ENCODE assay signal across 8 mouse cellular contexts in the genomic region with DNA sequence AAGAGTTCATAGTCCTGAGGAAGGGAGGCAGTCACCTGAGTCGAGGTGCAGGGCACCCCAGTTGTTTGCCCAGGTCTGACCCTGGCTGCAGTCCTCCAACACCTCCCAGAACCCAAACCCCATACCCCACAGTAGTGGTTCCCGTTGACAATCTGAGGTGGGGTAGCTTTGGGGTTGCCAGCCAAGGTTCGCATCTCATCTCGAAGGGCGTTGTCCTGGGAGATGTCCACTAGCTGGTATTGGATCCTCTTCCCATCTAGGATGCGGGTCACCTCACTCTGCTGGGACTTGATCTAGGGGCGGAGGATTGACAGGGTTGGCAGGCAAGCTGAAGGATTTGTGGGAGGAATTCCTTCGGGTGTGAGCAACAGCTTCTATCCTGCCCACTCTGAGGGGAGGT. TPM values are rescaled to one million over a fixed set of nuclear protein-coding genes. Genes with fewer than 3 reads are reported as not detected.
DNase-seq lines count a peak whose midpoint lies in the region; ATAC-seq and TF ChIP-seq lines count a peak whose summit lies in the region.

No protein-coding gene starts in this region.

- H3K9me3 ChIP-seq in embryonic facial prominence, embryonic 11.5 days (replicated peaks; ENCODE audit: control insufficient read depth, low read length) = no peaks in the 10 kb centered on the region
- H3K9me3 ChIP-seq in hindbrain, embryonic 16.5 days (ENCODE audit: control insufficient read depth, low read length) = no peaks in the 10 kb centered on the region
- no peaks in the 10 kb centered on the region for H3K9me3 ChIP-seq in midbrain, postnatal 0 days (ENCODE audit: low read length)

- TF ChIP-seq POLR2A in liver, adult 2 months (IDR thresholded peaks at IDR 0.05; ENCODE audit: extremely low read depth, insufficient read depth, low read length) = no peak

- peak overlapping the region; percentile 79; the same call in 1 of the 2 replicates for H3K4me3 ChIP-seq in liver, adult 2 months (ENCODE audit: insufficient read depth, low read depth, low read length)
- H3K4me3 ChIP-seq in embryonic facial prominence, embryonic 11.5 days (ENCODE audit: low read depth, low read length) = peak overlapping the region; percentile 82
- H3K4me3 ChIP-seq in hindbrain, embryonic 16.5 days (ENCODE audit: low read length) = peak overlapping the region; percentile 87
- peak overlapping the region; percentile 71 for H3K4me3 ChIP-seq in midbrain, postnatal 0 days (ENCODE audit: low read depth, low read length)

- H3K27ac ChIP-seq in liver, adult 2 months (replicated peaks; ENCODE audit: insufficient read depth, low read depth, low read length) = no peak overlapping the region
- H3K27ac ChIP-seq in embryonic facial prominence, embryonic 11.5 days (replicated peaks; ENCODE audit: low read depth, low read length) = no peak overlapping the region
- no peak overlapping the region for H3K27ac ChIP-seq in hindbrain, embryonic 16.5 days (ENCODE audit: low read depth, low read length)
- peak overlapping the region; percentile 73; the same call in 1 of the 2 replicates for H3K27ac ChIP-seq in midbrain, postnatal 0 days (ENCODE audit: low read depth, low read length)

- H3K4me1 ChIP-seq in liver, adult 2 months (ENCODE audit: control insufficient read depth, insufficient read depth, low read length) = peaks cover 3% of the 10 kb centered on the region; the same call in 1 of the 2 replicates
- peaks cover 5% of the 10 kb centered on the region; the same call in 1 of the 2 replicates for H3K4me1 ChIP-seq in embryonic facial prominence, embryonic 11.5 days (ENCODE audit: control insufficient read depth, insufficient read depth, low read length)
- H3K4me1 ChIP-seq in hindbrain, embryonic 16.5 days (ENCODE audit: control insufficient read depth, insufficient read depth, low read depth, low read length) = peaks cover 24% of the 10 kb centered on the region
- peaks cover 13% of the 10 kb centered on the region; the same call in 1 of the 2 replicates for H3K4me1 ChIP-seq in midbrain, postnatal 0 days (ENCODE audit: insufficient read depth, low read length)

- peak overlapping the region; percentile 81 for H3K9ac ChIP-seq in liver, adult 2 months (ENCODE audit: low read depth, low read length)
- peak overlapping the region; percentile 88 for H3K9ac ChIP-seq in embryonic facial prominence, embryonic 11.5 days (replicated peaks; ENCODE audit: low read length)
- peak overlapping the region; percentile 89 for H3K9ac ChIP-seq in hindbrain, embryonic 16.5 days (ENCODE audit: low read depth, low read length)
- H3K9ac ChIP-seq in midbrain, postnatal 0 days (replicated peaks; ENCODE audit: low read length, poor library complexity, severe bottlenecking) = peak overlapping the region; percentile 75

- H3K79me2 ChIP-seq in liver, adult 2 months (ENCODE audit: control insufficient read depth, insufficient read depth, low read length) = no peaks in the 10 kb centered on the region

- peak overlapping the region; percentile 89 for H3K4me2 ChIP-seq in embryonic facial prominence, embryonic 11.5 days (ENCODE audit: low read depth, low read length)
- H3K4me2 ChIP-seq in hindbrain, embryonic 16.5 days (ENCODE audit: low read length) = peak overlapping the region; percentile 92
- peak overlapping the region; percentile 77 for H3K4me2 ChIP-seq in midbrain, postnatal 0 days (ENCODE audit: low read depth, low read length, poor library complexity, severe bottlenecking)

- no peak for ATAC-seq in embryonic facial prominence, embryonic 11.5 days (replicated peaks; ENCODE audit: insufficient number of reproducible peaks, low FRiP score, low TSS enrichment, low read depth)
- no peak for ATAC-seq in hindbrain, embryonic 16.5 days
- ATAC-seq in midbrain, postnatal 0 days (ENCODE audit: low FRiP score) = no peak

- no peaks in the 10 kb centered on the region for H3K27me3 ChIP-seq in liver, adult 2 months (ENCODE audit: control insufficient read depth, insufficient read depth, low read length)
- no peaks in the 10 kb centered on the region for H3K27me3 ChIP-seq in embryonic facial prominence, embryonic 11.5 days (ENCODE audit: control insufficient read depth, insufficient read depth, low read length)
- no peaks in the 10 kb centered on the region for H3K27me3 ChIP-seq in hindbrain, embryonic 16.5 days (replicated peaks; ENCODE audit: control insufficient read depth, insufficient read depth, low read length)
- H3K27me3 ChIP-seq in midbrain, postnatal 0 days (ENCODE audit: insufficient read depth, low read length) = no peaks in the 10 kb centered on the region

- WGBS in liver, adult 2 months = 68% methylated on average over 8 of the region's 8 CpGs
- 65% methylated on average over 8 of the region's 8 CpGs for WGBS in embryonic facial prominence, embryonic 11.5 days
- 55% methylated on average over 8 of the region's 8 CpGs for WGBS in hindbrain, embryonic 16.5 days
- WGBS in midbrain, postnatal 0 days = 56% methylated on average over 8 of the region's 8 CpGs

- TF ChIP-seq CTCF in liver, adult 2 months (IDR thresholded peaks at IDR 0.05; ENCODE audit: low read depth, low read length) = no peak
- TF ChIP-seq CTCF in midbrain, postnatal 0 days (IDR thresholded peaks at IDR 0.05) = no peak

- no peak for DNase-seq in liver, adult 2 months (ENCODE audit: extremely low read depth, low read depth, low spot score)
- DNase-seq in liver = no peak
- DNase-seq in embryonic facial prominence, embryonic 11.5 days (ENCODE audit: low spot score) = no peak
- DNase-seq in midbrain, postnatal 0 days (ENCODE audit: low spot score) = no peak
- no peak for DNase-seq in layer of hippocampus, postnatal 14 days (ENCODE audit: low spot score in 2 of 2)
- no peak for DNase-seq in spleen, postnatal 14 days (ENCODE audit: low spot score in 2 of 2)
- DNase-seq in yolk sac, embryonic 10.5 days (ENCODE audit: low spot score) = no peak

- peaks cover 14% of the 10 kb centered on the region for H3K36me3 ChIP-seq in liver, adult 2 months (ENCODE audit: control insufficient read depth, insufficient read depth, low read length)
- peaks cover 3% of the 10 kb centered on the region; the same call in 1 of the 2 replicates for H3K36me3 ChIP-seq in embryonic facial prominence, embryonic 11.5 days (replicated peaks; ENCODE audit: control insufficient read depth, insufficient read depth, low read depth, low read length)
- H3K36me3 ChIP-seq in hindbrain, embryonic 16.5 days (ENCODE audit: control insufficient read depth, insufficient read depth, low read length) = no peaks in the 10 kb centered on the region
- peaks cover 9% of the 10 kb centered on the region for H3K36me3 ChIP-seq in midbrain, postnatal 0 days (ENCODE audit: insufficient read depth, low read length)

RNA-seq across cellular contexts. Expression of a gene that starts 0.8 kb away (rescaled TPM):
- total RNA-seq in liver, adult 2 months (2014; rRNA removed) = 6.0 and 10.3 TPM in 2 replicates
- 36.6 and 45.0 TPM in 2 replicates for polyA plus RNA-seq in liver, adult 2 months (2012; rRNA removed)
- 316 TPM in 2 replicates for polyA plus RNA-seq in embryonic facial prominence, embryonic 11.5 days (2014; fragmentation: Nextera tagmentation; extraction: Ambion mirVana)
- 467 and 509 TPM in 2 replicates for polyA plus RNA-seq in hindbrain, embryonic 16.5 days (2015; fragmentation: Nextera tagmentation; extraction: Ambion mirVana)
- total RNA-seq in midbrain, postnatal 0 days (2014; rRNA removed) = 162 and 224 TPM in 2 replicates
- polyA plus RNA-seq in midbrain, postnatal 0 days (2015; fragmentation: Nextera tagmentation; extraction: Ambion mirVana) = 565 and 583 TPM in 2 replicates
- total RNA-seq in layer of hippocampus, postnatal 14 days (2021) = 100 to 1,000 TPM; 271 to 295 TPM

RNA-seq across cellular contexts. Expression of a gene that starts 25.4 kb away (rescaled TPM):
- total RNA-seq in liver, adult 2 months (2014; rRNA removed) = 0.09 and 0.34 TPM in 2 replicates
- 0.66 and 1.2 TPM in 2 replicates for polyA plus RNA-seq in liver, adult 2 months (2012; rRNA removed)
- polyA plus RNA-seq in embryonic facial prominence, embryonic 11.5 days (2014; fragmentation: Nextera tagmentation; extraction: Ambion mirVana) = 5.7 and 6.0 TPM in 2 replicates
- polyA plus RNA-seq in hindbrain, embryonic 16.5 days (2015; fragmentation: Nextera tagmentation; extraction: Ambion mirVana) = 21.3 and 21.5 TPM in 2 replicates
- total RNA-seq in midbrain, postnatal 0 days (2014; rRNA removed) = 4.9 and 8.4 TPM in 2 replicates
- 11.2 and 13.7 TPM in 2 replicates for polyA plus RNA-seq in midbrain, postnatal 0 days (2015; fragmentation: Nextera tagmentation; extraction: Ambion mirVana)
- total RNA-seq in layer of hippocampus, postnatal 14 days (2021) = 10 to 100 TPM; 22.0 to 24.2 TPM

RNA-seq across cellular contexts. Expression of a gene that starts 32.9 kb away (rescaled TPM):
- 20.0 and 26.8 TPM in 2 replicates for total RNA-seq in liver, adult 2 months (2014; rRNA removed)
- 7.6 and 10.4 TPM in 2 replicates for polyA plus RNA-seq in liver, adult 2 months (2012; rRNA removed)
- polyA plus RNA-seq in embryonic facial prominence, embryonic 11.5 days (2014; fragmentation: Nextera tagmentation; extraction: Ambion mirVana) = 5.2 and 5.4 TPM in 2 replicates
- 1.5 and 1.8 TPM in 2 replicates for polyA plus RNA-seq in hindbrain, embryonic 16.5 days (2015; fragmentation: Nextera tagmentation; extraction: Ambion mirVana)
- 0.66 TPM in 1 of 2 replicates, not detected in the other for total RNA-seq in midbrain, postnatal 0 days (2014; rRNA removed)
- polyA plus RNA-seq in midbrain, postnatal 0 days (2015; fragmentation: Nextera tagmentation; extraction: Ambion mirVana) = 2.0 and 2.7 TPM in 2 replicates
- 1 to 10 TPM in 1 of 2 experiments, under 1 TPM in 1; 0.86 to 1.5 TPM for total RNA-seq in layer of hippocampus, postnatal 14 days (2021)

RNA-seq across cellular contexts. Expression of a gene that starts 59.1 kb away (rescaled TPM):
- 99.8 and 108 TPM in 2 replicates for total RNA-seq in liver, adult 2 months (2014; rRNA removed)
- 50.5 and 61.5 TPM in 2 replicates for polyA plus RNA-seq in liver, adult 2 months (2012; rRNA removed)
- polyA plus RNA-seq in embryonic facial prominence, embryonic 11.5 days (2014; fragmentation: Nextera tagmentation; extraction: Ambion mirVana) = 27.5 and 29.4 TPM in 2 replicates
- polyA plus RNA-seq in hindbrain, embryonic 16.5 days (2015; fragmentation: Nextera tagmentation; extraction: Ambion mirVana) = 17.6 and 18.0 TPM in 2 replicates
- total RNA-seq in midbrain, postnatal 0 days (2014; rRNA removed) = 10.0 and 12.5 TPM in 2 replicates
- 13.3 and 14.8 TPM in 2 replicates for polyA plus RNA-seq in midbrain, postnatal 0 days (2015; fragmentation: Nextera tagmentation; extraction: Ambion mirVana)
- 10 to 100 TPM; 14.4 to 15.2 TPM for total RNA-seq in layer of hippocampus, postnatal 14 days (2021)
